Mouse (Mus musculus) T-cell, adult 2 months (primary cell): ENCODE measurements around the gene Muc1.

Experiments used
- DNase-seq: peaks from one replicate; pipeline ENCODE4 v3.0.0; 2022; ENCODE audit warnings: low spot score

Muc1 gene

GRCm38 (mm10) chr3:89270891-89271290, 42.0 kb downstream of the Muc1 start:
- DNase-seq = no peak

DNA sequence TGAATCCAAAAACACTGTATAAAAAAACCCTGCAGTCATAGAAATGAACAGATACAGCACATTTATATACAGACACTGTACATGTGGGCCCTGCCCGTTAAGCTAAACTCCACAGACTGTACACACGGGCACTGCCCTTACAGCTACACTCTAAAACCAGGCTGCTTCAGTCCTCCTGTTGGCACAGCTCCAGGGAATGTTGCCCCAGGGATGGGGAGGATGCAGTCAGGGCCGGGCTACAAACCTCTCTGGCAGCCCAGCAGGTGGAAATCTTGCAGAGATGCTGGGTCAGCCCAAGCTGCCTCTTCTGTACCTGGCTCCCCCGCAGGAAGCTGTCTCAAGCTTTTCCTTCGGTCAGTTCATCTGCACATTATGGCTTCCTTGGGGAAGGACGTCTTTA, 42.9 kb downstream of the Muc1 start:
- no peak for DNase-seq

DNA sequence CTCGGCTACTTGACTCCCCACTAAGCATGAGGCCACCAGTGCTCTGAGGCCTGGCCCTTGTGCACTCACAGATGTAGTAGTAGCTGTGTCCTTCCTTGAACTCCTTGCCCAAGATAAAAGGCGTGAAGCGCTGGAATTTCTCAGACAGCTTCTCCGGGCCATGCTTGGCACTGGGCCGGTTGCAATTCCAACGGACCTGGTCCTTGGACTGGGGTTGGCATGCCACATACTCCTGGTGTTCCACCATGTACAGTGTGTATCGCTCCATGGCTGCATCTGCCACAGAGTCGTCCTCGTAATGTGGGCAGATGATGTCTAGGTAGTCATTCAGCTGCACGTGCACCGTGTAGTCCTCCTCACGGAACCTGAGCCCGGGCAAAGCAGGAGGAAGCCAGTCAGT, 47.2 kb downstream of the Muc1 start:
- DNase-seq = no peak

DNA sequence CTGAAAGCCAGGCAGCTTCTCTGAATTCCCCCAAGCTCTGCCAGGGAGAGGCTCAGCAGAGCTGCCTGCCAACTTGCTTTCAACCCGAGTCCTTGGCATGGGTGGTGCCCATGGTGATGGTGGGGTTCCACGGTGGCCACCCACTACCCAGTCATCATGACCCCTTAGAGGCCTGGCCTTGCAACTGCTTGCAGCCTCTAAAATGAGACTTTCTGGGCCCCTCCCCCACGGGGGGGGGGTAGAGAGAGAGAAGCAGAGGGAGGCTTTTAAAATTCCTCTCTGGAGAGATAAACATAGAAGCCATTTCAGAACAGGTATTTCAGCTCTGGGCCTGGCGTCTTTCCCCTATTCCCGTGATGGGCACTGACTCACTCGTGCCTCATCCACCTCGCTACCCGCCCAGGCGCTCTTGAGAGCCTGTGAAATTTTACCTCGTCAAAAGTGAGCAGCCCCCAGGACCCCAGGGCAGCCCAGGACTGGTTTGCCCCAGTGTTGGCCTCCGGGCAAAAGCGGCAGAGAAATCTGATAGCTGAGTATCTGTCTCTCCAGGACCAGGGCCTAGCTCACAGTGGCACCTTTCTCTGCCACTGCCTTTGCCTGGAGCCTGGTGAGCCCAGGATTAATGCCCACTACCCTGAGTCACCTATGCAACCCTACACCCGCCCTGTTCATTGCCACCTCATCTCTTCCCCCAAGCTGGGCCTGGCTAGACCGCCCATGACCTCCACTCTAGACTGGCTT, 48.6 kb downstream of the Muc1 start:
- no peak for DNase-seq

- DNase-seq = no peak
Observed at GRCm38 (mm10) chr3:89278107-89278506, 49.2 kb downstream of the Muc1 start.

GRCm38 (mm10) chr3:89278643-89279042, 49.8 kb downstream of the Muc1 start:
- DNase-seq = no peak

DNA sequence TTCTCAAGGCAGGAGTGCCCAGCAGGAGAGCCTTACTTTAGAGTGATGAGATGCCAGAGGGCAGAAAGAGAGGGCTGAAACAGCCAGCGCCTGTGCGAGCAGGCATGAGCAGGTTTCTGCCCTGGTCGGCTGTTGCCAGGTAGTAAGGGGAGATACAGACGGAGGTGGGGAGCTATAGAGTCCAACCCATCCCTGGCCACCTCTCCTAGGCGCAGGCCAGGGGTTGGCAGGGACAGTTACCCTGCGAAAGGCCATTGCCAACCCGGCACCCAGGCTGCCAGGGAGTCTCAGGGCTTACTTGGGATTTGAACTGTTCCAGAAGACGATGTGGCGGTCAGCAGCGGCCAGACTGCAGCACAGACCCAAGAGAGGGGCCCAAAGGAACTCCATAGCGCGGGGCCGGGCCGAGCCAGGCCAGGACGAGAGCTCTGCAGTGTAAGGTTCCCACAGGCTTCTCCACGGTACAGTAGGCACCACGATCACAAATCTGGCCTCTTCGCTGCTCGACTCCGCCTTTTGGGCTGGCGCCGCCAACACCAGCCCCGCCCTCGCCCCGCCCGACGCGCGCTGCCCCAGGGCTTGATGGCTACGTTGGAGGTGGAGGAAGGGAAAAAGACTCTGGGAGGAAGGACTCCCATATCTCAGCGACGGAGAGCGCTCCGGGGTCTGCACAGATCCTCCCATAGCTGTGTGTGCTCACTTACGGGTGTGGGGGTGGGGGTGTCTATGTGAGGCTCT, 50.5 kb downstream of the Muc1 start:
- DNase-seq = peak; percentile 37

DNA sequence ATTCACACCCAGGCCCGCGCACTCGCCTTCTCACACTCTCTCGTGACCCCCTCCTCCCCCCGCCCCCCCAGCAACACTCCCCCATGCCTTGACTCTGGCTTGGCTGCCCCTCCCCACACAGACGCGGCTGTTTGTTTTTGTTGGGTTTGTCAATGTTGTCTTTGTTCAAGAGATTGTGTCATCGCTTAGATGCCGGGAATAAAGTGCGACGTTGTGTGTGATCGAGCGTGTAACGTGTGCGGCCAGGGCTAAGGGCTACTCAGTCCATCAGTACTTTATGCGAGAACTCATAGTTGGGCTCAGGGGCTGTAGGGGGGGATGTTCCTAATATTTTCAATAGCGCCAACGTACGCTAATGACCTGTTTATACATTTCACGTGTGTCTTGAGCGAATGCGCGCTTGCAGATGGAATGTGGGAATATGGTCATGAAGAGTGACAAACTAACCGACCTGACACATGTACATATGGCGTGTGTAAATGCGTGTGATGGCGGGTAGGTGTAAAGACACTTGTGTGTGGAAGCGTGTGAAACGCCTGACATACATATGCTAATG, 51.3 kb downstream of the Muc1 start:
- DNase-seq = no peak

- DNase-seq = peak; percentile 18
Observed at GRCm38 (mm10) chr3:89280606-89281511, 52.0 kb downstream of the Muc1 start, which contains the start of gene Efna1. Efna1 (minus strand) TSS chr3:89281142.

DNA sequence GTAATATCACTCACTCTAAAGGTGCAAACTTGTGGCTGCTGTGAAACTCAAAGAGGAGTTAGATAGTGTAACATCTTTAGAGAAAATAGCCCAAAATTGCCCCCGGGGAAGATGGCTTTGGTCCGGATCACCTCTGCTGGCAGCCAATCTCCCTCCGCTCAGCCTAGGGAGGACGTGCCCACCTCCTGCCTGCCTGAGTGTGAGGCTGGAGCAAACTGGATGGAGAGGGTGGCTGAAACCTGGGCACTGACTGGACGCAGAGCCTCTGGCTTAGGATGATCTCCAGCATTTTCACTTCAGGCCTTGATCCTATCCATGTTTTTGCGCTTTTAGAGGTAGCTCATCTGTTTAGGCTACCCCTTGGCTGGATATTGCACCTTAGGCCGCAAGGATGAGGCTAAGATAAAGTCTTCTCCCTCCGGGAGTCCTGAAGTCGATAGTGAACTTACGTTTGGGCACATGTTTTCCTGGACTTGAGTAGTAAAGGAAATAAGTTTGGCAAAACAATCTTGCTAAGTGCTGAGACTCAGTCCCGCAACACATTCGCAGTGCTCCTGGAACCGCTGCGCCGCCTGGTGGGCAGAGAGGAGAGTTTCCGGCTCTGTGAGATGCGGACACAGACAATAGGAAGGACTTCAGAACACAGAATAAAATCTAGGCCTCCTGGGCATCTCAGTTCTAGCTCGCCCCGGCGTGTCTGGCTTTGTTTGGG, 52.9 kb downstream of the Muc1 start:
- peak; percentile 83 for DNase-seq

- DNase-seq = no peak
Observed at GRCm38 (mm10) chr3:89282291-89282643, 53.4 kb downstream of the Muc1 start.
